Mouse (Mus musculus) cerebellum, adult 8-10 months (tissue): ENCODE results near the gene Olfr1089.

Experiments
- DNase-seq: peaks from one replicate; pipeline ENCODE4 v3.0.0; 2022

Gene Olfr1089

GRCm38 (mm10) chr2:86733601-86734000, at the start of gene Olfr1089:
Olfr1089 (minus strand) TSS chr2:86733701.
- DNase-seq, result no peak

GRCm38 (mm10) chr2:86782179-86782578, 48.7 kb upstream of the Olfr1089 start, which contains the start of gene Olfr1093:
Olfr1093 (plus strand) TSS chr2:86782479.
- no peak for DNase-seq

GRCm38 (mm10) chr2:86761050-86761449, 27.5 kb upstream of the Olfr1089 start:
- DNase-seq, result no peak

DNA sequence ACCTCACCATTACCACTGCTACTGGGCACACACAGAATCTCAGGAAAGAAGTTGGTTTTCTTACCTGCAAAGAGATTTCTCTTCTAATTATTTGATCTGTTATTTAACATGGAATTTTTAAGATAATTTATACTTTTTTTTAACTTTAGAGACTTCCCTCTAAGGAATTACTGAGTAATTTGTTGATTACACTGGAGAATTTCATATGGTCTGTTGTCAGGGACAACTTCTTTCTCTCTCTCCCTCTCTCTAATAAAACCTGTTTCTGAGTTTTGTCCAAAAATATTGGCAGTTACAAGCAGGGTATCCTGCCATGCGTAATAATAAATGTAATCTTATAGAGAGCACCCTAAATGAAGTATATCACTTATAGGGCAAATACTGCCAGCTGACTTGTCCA, 25.4 kb upstream of the Olfr1089 start, which contains the start of gene Olfr1090:
TSS of gene Olfr1090 (minus strand) at position 101 of the 400 bp plus-strand sequence.
- DNase-seq, result no peak

DNA sequence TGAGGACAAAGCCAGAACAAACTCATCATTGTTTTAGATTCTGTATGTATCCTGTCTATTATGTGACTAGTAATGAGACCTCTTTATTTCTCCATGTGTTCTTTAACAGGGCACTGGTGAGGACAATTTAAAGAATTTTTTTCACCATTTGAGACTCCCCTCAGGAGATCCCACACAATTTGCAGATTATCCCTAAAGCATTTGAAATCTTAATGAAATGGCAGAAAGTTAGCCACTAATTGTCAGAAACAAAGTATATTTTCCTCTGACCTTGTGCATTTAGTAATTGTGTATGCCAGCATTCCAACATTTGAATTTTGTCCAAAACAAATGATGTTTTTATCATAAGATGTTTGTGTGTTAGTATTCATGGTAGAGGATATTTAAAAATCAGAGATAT, 35.2 kb downstream of the Olfr1089 start, which contains the start of gene Olfr1087:
TSS of gene Olfr1087 (minus strand) at position 101 of the 400 bp plus-strand sequence.
- no peak for DNase-seq
